Mouse (Mus musculus) bone marrow macrophage, adult 2 months (primary cell): Measurements from ENCODE around the gene Plxna1. TPM values are rescaled to one million over a fixed set of nuclear protein-coding genes. Genes with fewer than 3 reads are reported as not detected.
A peak's percentile ranks its signal among the peaks of the same experiment; 100 is the strongest.

Source experiments
- H3K27ac ChIP-seq: 2 replicates; pipeline ENCODE4 v1.5.1; 2012; ENCODE audit warnings: low read depth, low read length; ENCODE audit not compliant: insufficient read depth
- H3K4me1 ChIP-seq: 2 replicates; pipeline ENCODE4 v1.6.1; 2012; ENCODE audit warnings: low read length; ENCODE audit not compliant: control insufficient read depth, insufficient read depth
- H3K4me3 ChIP-seq: 2 replicates; pipeline ENCODE4 v1.5.1; 2012; ENCODE audit warnings: mild to moderate bottlenecking, low read length, moderate library complexity; ENCODE audit not compliant: insufficient read depth
- CTCF ChIP-seq: IDR thresholded peaks from 2 replicates; pipeline ENCODE4 v1.5.1; 2012; ENCODE audit warnings: low read depth, mild to moderate bottlenecking, low read length, moderate library complexity
- POLR2A ChIP-seq: IDR thresholded peaks from 2 replicates; pipeline ENCODE4 v1.6.1; 2012; ENCODE audit warnings: mild to moderate bottlenecking, low read depth, low read length, borderline replicate concordance
- polyA plus RNA-seq: library from polyadenylated mRNA; stranded (reverse); fragments of >200 nt; gene quantifications from 2 replicates; pipeline ENCODE4 v1.2.4, GENCODE M21; 2012; ENCODE audit not compliant: missing spikeins, insufficient read depth, insufficient read length

Plxna1 gene
- polyA plus RNA-seq, 1 experiment, result 44.0 TPM

- TF ChIP-seq POLR2A (no peak), CTCF (no peak)
- Histone ChIP-seq H3K4me1 (peaks cover 30% of the 10 kb centered on the region), H3K4me3 (no peak overlapping the region), H3K27ac (no peak overlapping the region)
Measured at GRCm38 (mm10) chr6:89308213-89308973, 54.0 kb downstream of the Plxna1 start.

GRCm38 (mm10) chr6:89304375-89305058 lies 57.9 kb downstream of the Plxna1 start:
- Histone ChIP-seq H3K4me3 (no peak overlapping the region), H3K4me1 (peaks cover 20% of the 10 kb centered on the region)

DNA sequence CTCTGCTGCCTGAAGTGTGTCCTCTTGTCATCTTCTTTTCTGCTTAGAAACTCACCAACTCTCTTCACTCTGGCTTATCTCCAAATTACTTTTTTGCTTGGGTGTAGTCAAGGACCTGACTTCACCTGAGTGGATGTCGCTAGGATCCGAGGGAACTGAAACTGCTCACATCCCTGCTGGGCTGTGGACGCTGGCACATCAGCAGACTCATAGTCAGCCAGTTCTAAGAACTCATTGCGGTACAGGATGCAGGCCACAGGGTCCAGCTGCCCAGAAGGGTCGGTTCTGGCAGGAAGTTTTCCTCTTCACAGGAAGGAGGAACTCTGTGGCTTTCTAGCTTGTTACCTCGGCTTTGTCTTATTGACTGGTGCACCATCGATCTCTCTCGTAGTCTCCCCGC lies 62.6 kb downstream of the Plxna1 start:
- no peak for TF ChIP-seq POLR2A
- no peak for TF ChIP-seq CTCF
- H3K4me3 ChIP-seq, result no peak overlapping the region
- no peak overlapping the region for H3K27ac ChIP-seq
- peaks cover 46% of the 10 kb centered on the region for H3K4me1 ChIP-seq

More at GRCm38 (mm10) chr6:89304375-89305058, 57.9 kb downstream of the Plxna1 start:
- TF ChIP-seq POLR2A, result no peak
- TF ChIP-seq CTCF, result no peak
- no peak overlapping the region for H3K27ac ChIP-seq

DNA sequence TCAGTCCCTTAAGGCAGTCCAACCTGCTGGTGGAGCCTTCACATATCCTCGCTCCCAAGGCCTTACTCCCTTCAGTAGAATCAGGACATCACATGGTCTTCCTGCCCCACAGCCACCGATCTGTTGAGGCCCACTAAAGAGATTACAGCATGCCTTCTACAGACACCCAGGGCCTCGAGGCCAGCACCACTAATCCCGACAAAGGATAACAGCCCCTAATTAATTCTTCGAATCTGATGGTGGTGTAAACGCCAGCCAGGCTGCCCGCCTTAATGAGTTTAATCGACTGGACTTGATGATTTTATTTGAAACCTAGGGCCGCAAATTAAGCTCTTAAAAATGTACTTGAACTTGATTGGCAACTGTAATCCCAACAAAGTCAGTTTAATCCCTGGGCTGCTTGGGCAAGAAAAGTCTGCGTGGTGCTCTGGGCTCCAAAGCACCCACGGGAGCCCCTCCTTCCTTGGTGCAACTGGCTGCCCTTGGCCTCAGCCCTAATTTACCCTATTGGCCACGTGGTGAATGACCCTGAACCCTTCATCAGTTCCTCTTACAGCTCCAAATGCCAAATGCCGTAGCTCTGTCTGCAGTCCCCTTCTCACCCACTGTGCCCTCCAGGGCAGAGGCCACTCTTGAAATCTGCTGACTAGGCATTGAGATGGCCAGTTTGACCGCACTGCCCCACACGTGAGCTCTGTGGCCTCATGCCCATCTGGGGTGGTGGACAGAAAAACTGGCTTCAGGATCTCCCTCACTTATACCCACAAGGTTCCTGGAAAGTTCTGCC lies 65.3 kb downstream of the Plxna1 start:
- Histone ChIP-seq H3K4me3 (no peak overlapping the region), H3K27ac (peak overlapping the region; percentile 57), H3K4me1 (peaks cover 54% of the 10 kb centered on the region)
- no peak for TF ChIP-seq CTCF
- TF ChIP-seq POLR2A, result no peak

GRCm38 (mm10) chr6:89296001-89296709 lies 66.3 kb downstream of the Plxna1 start:
- TF ChIP-seq CTCF (no peak), POLR2A (no peak)
- H3K4me1 ChIP-seq, result peaks cover 50% of the 10 kb centered on the region
- H3K4me3 ChIP-seq, result no peak overlapping the region
- H3K27ac ChIP-seq, result peak overlapping the region; percentile 57

- TF ChIP-seq CTCF (no peak), POLR2A (no peak)
- Histone ChIP-seq H3K27ac (peak overlapping the region; percentile 75), H3K4me1 (peaks cover 38% of the 10 kb centered on the region), H3K4me3 (no peak overlapping the region)
Measured at GRCm38 (mm10) chr6:89294621-89295020, 67.8 kb downstream of the Plxna1 start.

DNA sequence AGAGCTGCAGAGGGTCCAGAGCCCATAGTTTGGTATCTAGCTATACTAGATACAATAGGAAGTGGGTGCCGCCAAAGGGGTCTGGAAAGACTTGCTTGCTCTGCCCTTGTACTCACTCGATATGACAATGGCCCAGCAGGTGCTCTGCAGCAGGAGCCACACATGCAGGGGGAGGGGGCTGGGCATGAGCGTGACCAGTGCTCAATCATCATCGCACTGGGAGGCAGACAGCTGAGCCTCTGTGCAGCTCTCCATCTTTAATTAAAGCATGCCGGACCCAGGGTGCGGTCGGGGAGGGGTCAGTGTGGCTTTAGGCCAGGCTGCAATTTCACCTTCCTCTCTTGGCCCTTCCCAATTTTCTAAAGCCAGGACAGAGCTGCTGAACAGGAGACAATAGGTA lies 70.9 kb downstream of the Plxna1 start:
- H3K4me1 ChIP-seq, result peaks cover 39% of the 10 kb centered on the region
- no peak overlapping the region for H3K27ac ChIP-seq
- TF ChIP-seq POLR2A, result no peak
- no peak for TF ChIP-seq CTCF
- H3K4me3 ChIP-seq, result no peak overlapping the region

DNA sequence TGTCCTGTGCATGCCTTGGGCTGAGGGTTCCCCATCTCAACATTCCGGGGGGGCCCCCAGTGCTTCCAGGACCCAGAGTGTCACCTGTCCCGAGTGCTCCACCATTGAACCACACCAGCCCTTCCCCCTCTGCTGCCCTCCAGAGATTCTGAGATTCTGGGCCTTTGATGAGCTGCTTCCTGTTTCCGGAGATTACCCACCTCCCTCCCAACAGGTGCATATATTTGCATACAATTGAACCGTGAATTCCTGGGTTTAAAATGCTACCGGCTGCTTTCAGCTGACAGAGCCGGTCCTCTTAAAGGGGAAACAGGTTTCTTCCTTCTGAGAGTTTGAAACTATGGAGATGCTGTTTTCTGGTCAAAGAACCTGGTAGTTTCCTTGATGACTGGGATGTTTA lies 74.3 kb downstream of the Plxna1 start:
- Histone ChIP-seq H3K4me3 (no peak overlapping the region), H3K4me1 (peaks cover 37% of the 10 kb centered on the region), H3K27ac (no peak overlapping the region)
- TF ChIP-seq CTCF (no peak), POLR2A (no peak)

- H3K27ac ChIP-seq, result peak overlapping the region; percentile 2
- H3K4me3 ChIP-seq, result no peak overlapping the region
- TF ChIP-seq CTCF, result no peak
- peaks cover 50% of the 10 kb centered on the region for H3K4me1 ChIP-seq
Measured at GRCm38 (mm10) chr6:89286700-89287428, 75.6 kb downstream of the Plxna1 start.
